Mouse (Mus musculus) embryonic fibroblast, embryonic 13.5 days (primary cell): Measurements from ENCODE around the gene Nup107.

Experiments
- CTCF ChIP-seq: IDR thresholded peaks from 2 replicates; pipeline ENCODE4 v1.5.1; 2011; ENCODE audit warnings: mild to moderate bottlenecking, control low read depth, low read length, moderate library complexity, borderline replicate concordance; ENCODE audit not compliant: insufficient read depth
- POLR2A ChIP-seq: IDR thresholded peaks from 2 replicates; pipeline ENCODE4 v1.6.1; 2011; ENCODE audit warnings: low read depth, mild to moderate bottlenecking, control low read depth, low read length, moderate library complexity

DNA sequence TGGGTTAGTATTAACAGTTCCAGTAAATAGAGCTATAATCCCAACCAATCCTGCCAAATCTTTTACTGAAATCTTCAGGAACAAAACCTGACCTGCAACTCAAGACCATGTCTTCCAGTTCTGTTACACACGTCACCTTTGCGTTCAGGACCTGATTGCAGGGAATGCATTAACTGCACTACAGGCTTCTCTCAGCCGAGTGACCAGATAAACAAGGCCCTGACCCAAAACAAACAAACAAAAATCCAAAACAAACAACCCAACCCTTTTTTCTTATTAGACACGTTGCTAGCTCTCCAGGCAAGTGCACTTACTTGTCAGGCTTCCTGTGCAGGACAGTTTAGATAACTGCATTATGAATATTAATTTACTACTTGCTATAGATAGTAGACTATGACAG, 36.0 kb upstream of the Nup107 start:
- no peak for TF ChIP-seq POLR2A
- no peak for TF ChIP-seq CTCF
